Mouse (Mus musculus): ENCODE data around the gene Olfr293. TPM values are rescaled to one million over a fixed set of nuclear protein-coding genes. Genes with fewer than 3 reads are reported as not detected.

Olfr293 gene
- polyA plus RNA-seq (2012; rRNA removed) = not detected in 2 replicates

DNA sequence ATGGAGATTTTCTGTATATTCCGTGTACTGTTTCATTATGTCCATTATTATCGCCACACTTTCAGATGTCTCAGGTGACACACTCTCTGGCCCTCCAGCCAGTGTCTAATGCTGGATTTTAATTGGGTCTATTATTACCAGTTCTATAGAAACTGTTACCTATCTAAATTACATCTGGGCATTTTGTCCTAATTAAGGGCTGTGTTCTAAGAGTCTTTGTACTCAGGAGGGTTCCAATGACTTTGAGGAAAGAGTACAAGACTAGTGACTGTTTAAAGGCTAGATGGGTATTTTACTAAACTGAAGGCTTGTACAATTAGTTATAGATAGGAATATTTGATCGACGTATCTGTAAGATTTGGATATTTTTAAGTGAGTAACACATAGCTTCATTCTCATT, at the start of gene Olfr293:
TSS of gene Olfr293 (plus strand) at position 301 of the 400 bp plus-strand sequence.

DNA sequence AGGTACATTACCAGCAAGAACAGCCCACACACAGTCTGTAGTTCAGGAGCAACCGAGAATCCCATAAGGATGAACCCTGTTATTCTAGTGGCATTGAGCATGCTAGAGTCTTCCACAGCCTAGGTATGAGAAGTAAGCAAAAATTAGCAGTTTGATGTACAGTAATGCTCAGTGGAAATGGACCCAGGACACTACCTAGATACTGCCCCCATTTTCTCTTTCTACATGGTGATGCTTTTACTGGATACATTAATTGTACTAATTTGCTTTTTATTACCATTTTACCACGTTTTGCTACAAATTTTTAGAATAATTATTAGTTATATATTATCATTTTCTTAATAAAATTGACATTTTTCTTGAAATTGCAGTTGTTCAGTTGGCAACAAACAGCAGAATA, 32.3 kb upstream of the Olfr293 start, which contains the start of gene Olfr294:
TSS of gene Olfr294 (minus strand) at position 101 of the 400 bp plus-strand sequence.

DNA sequence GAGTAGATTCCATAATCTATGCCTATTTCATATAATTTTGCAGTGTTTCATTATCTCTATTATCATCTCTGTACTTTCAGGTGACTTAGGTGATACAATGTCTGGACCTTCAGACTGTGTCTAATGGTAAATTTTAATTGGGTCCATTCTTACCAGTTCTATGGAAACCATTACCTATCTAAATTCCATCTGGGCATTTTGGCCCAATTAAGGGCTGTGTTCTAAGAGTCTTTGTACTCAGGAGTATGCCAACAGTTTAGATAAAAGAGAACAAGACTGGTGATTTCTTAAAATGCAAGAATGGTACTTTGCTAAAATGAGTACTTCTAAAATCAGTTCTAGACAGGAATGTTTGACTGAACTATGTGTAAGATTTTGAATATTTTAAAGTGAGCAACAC, 39.2 kb downstream of the Olfr293 start, which contains the start of gene Olfr292:
TSS of gene Olfr292 (plus strand) at position 301 of the 400 bp plus-strand sequence.

Other genes with a start within 250 kb of the Olfr293 start
- not detected in 2 replicates for gene Olfr301, start 245.2 kb upstream of the Olfr293 start, polyA plus RNA-seq (2012; rRNA removed)
- not detected in 2 replicates for gene Olfr299, start 189.1 kb upstream of the Olfr293 start, polyA plus RNA-seq (2012; rRNA removed)
- gene Olfr298, start 156.6 kb upstream of the Olfr293 start, polyA plus RNA-seq (2012; rRNA removed) = not detected in 2 replicates
- not detected in 2 replicates for gene Olfr297, start 129.1 kb upstream of the Olfr293 start, polyA plus RNA-seq (2012; rRNA removed)
- gene Olfr295, start 65.2 kb upstream of the Olfr293 start, polyA plus RNA-seq (2012; rRNA removed) = not detected in 2 replicates
- gene Olfr294, start 32.4 kb upstream of the Olfr293 start, polyA plus RNA-seq (2012; rRNA removed) = not detected in 2 replicates
- not detected in 2 replicates for gene Olfr292, start 39.3 kb downstream of the Olfr293 start, polyA plus RNA-seq (2012; rRNA removed)
- gene Folh1, start 126.9 kb downstream of the Olfr293 start, polyA plus RNA-seq (2012; rRNA removed) = 0.02 and 0.06 TPM in 2 replicates
- not detected in 2 replicates for gene Vmn2r77, start 146.0 kb downstream of the Olfr293 start, polyA plus RNA-seq (2012; rRNA removed)

Measured in central nervous system, embryonic 11.5 days (tissue).